Mouse (Mus musculus) midbrain, embryonic 14.5 days (tissue): Measurements from ENCODE around the gene Rnf7. TPM values are rescaled to one million over a fixed set of nuclear protein-coding genes. Genes with fewer than 3 reads are reported as not detected.
"Not testable (repeated sequence)": the region's sequence is repeated elsewhere in the genome, so short reads cannot be mapped to it uniquely, and the experiment has no call there.

Source experiments
- ATAC-seq: fragments of 200-750 bp; cut with Nextera tagmentation; 2 replicates; pipeline ENCODE4 v1.8.0; 2017; ENCODE audit warnings: moderate number of reproducible peaks, moderate library complexity; ENCODE audit not compliant: low FRiP score, low TSS enrichment
- DNase-seq: peaks from one replicate; pipeline ENCODE4 v3.0.0-alpha.2; 2015
- H3K27ac ChIP-seq: fragments of 300-500 bp; sonication (generic); replicated peaks from 2 replicates; pipeline ENCODE4 v1.5.1; 2014; ENCODE audit warnings: mild to moderate bottlenecking, low read depth, low read length, moderate library complexity
- H3K27me3 ChIP-seq: fragments of 300-500 bp; sonication (generic); 2 replicates; pipeline ENCODE4 v1.6.1; 2014; ENCODE audit warnings: low read length, control low read depth, mixed read lengths; ENCODE audit not compliant: control insufficient read depth, insufficient read depth
- H3K36me3 ChIP-seq: fragments of 300-500 bp; sonication (generic); 2 replicates; pipeline ENCODE4 v1.6.1; 2014; ENCODE audit warnings: low read length, control low read depth; ENCODE audit not compliant: control insufficient read depth, insufficient read depth
- H3K4me1 ChIP-seq: fragments of 300-500 bp; sonication (generic); 2 replicates; pipeline ENCODE4 v1.6.1; 2014; ENCODE audit warnings: mild to moderate bottlenecking, antibody characterized with exemption, low read length, control low read depth; ENCODE audit not compliant: control insufficient read depth, insufficient read depth
- H3K4me2 ChIP-seq: fragments of 300-500 bp; sonication (generic); 2 replicates; pipeline ENCODE4 v1.6.1; 2014; ENCODE audit warnings: mild to moderate bottlenecking, low read length, moderate library complexity
- H3K4me3 ChIP-seq: fragments of 300-500 bp; sonication (generic); replicated peaks from 2 replicates; pipeline ENCODE4 v1.5.1; 2014; ENCODE audit warnings: low read depth, low read length
- H3K9ac ChIP-seq: fragments of 300-500 bp; sonication (generic); replicated peaks from 2 replicates; pipeline ENCODE4 v1.6.1; 2014; ENCODE audit warnings: mild to moderate bottlenecking, low read length, moderate library complexity
- H3K9me3 ChIP-seq: fragments of 300-500 bp; sonication (generic); 2 replicates; pipeline ENCODE4 v1.6.1; 2016; ENCODE audit warnings: low read length, control low read depth, mixed read lengths; ENCODE audit not compliant: control insufficient read depth
- WGBS: fragments of 180-500 bp; shearing (Covaris S2); extraction: QIAGEN DNeasy Blood & Tissue Kit; methylation state at CpG from one replicate; pipeline ENCODE4 v1.1.7; 2014; 5-methylcytosine and 5-hydroxymethylcytosine counted together
- polyA plus RNA-seq: library from polyadenylated mRNA; unstranded; fragments of >200 nt; fragmentation: Nextera tagmentation; extraction: Ambion mirVana; gene quantifications from 2 replicates; pipeline ENCODE4 v1.2.1, GENCODE M21; 2014

Rnf7 gene
- polyA plus RNA-seq, 1 experiment from 2014 or later = 263 TPM

GRCm38 (mm10) chr9:96506011-96506498, 27.6 kb upstream of the Rnf7 start:
- peak overlapping the region; percentile 46 for H3K4me2 ChIP-seq
- H3K27ac ChIP-seq = peak overlapping the region; percentile 47
- no peaks in the 10 kb centered on the region for H3K36me3 ChIP-seq
- no peak overlapping the region; the same call in 1 of the 2 replicates for H3K9ac ChIP-seq
- no peaks in the 10 kb centered on the region for H3K9me3 ChIP-seq
- H3K4me1 ChIP-seq = peaks cover 7% of the 10 kb centered on the region; the same call in 1 of the 2 replicates
- H3K4me3 ChIP-seq = no peak overlapping the region; the same call in 1 of the 2 replicates
- H3K27me3 ChIP-seq = no peaks in the 10 kb centered on the region
- ATAC-seq (peak; percentile 82), DNase-seq (peak; percentile 90)
- WGBS = 6% methylated on average over 10 of the region's 10 CpGs

- ATAC-seq (no peak), DNase-seq (no peak)
- H3K36me3 ChIP-seq = no peaks in the 10 kb centered on the region
- WGBS = 89% methylated on average over 4 of the region's 4 CpGs
- peaks cover 7% of the 10 kb centered on the region; the same call in 1 of the 2 replicates for H3K4me1 ChIP-seq
- no peaks in the 10 kb centered on the region for H3K9me3 ChIP-seq
- H3K27me3 ChIP-seq = no peaks in the 10 kb centered on the region
- H3K4me2 ChIP-seq = no peak overlapping the region
- H3K4me3 ChIP-seq = no peak overlapping the region
- H3K27ac ChIP-seq = no peak overlapping the region
- H3K9ac ChIP-seq = no peak overlapping the region
Measured at GRCm38 (mm10) chr9:96505156-96505555, 26.7 kb upstream of the Rnf7 start.

GRCm38 (mm10) chr9:96504116-96504895, 25.8 kb upstream of the Rnf7 start:
- H3K27ac ChIP-seq = no peak overlapping the region
- no peaks in the 10 kb centered on the region for H3K27me3 ChIP-seq
- H3K9ac ChIP-seq = no peak overlapping the region
- no peaks in the 10 kb centered on the region for H3K9me3 ChIP-seq
- H3K36me3 ChIP-seq = no peaks in the 10 kb centered on the region
- no peak for ATAC-seq
- WGBS = 85% methylated on average over 17 of the region's 17 CpGs
- no peak for DNase-seq
- H3K4me1 ChIP-seq = peaks cover 7% of the 10 kb centered on the region; the same call in 1 of the 2 replicates
- no peak overlapping the region for H3K4me2 ChIP-seq
- no peak overlapping the region for H3K4me3 ChIP-seq

GRCm38 (mm10) chr9:96502856-96503610, 24.6 kb upstream of the Rnf7 start:
- Histone ChIP-seq H3K27me3 (no peaks in the 10 kb centered on the region), H3K4me2 (no peak overlapping the region), H3K36me3 (no peaks in the 10 kb centered on the region), H3K4me3 (no peak overlapping the region), H3K9ac (no peak overlapping the region), H3K27ac (no peak overlapping the region), H3K4me1 (peaks cover 7% of the 10 kb centered on the region; the same call in 1 of the 2 replicates), H3K9me3 (no peaks in the 10 kb centered on the region)
- DNase-seq = no peak
- WGBS = 85% methylated on average over 6 of the region's 6 CpGs
- no peak for ATAC-seq

GRCm38 (mm10) chr9:96501217-96501616, 22.7 kb upstream of the Rnf7 start:
- peaks cover 6% of the 10 kb centered on the region; the same call in 1 of the 2 replicates for H3K4me1 ChIP-seq
- no peak for DNase-seq
- H3K9me3 ChIP-seq = no peaks in the 10 kb centered on the region
- H3K4me2 ChIP-seq = no peak overlapping the region
- no peak for ATAC-seq
- no peaks in the 10 kb centered on the region for H3K36me3 ChIP-seq
- no peak overlapping the region for H3K27ac ChIP-seq
- no peak overlapping the region for H3K9ac ChIP-seq
- H3K4me3 ChIP-seq = no peak overlapping the region
- H3K27me3 ChIP-seq = no peaks in the 10 kb centered on the region
- 82% methylated on average over 7 of the region's 7 CpGs for WGBS

GRCm38 (mm10) chr9:96493212-96493611, 14.7 kb upstream of the Rnf7 start:
- H3K9ac ChIP-seq = no peak overlapping the region
- H3K36me3 ChIP-seq = no peaks in the 10 kb centered on the region
- no peak overlapping the region for H3K27ac ChIP-seq
- H3K27me3 ChIP-seq = no peaks in the 10 kb centered on the region
- no peaks in the 10 kb centered on the region for H3K4me1 ChIP-seq
- no peak overlapping the region for H3K4me3 ChIP-seq
- H3K4me2 ChIP-seq = no peak overlapping the region
- no peaks in the 10 kb centered on the region for H3K9me3 ChIP-seq
- 44% methylated on average over 3 of the region's 3 CpGs for WGBS
- DNase-seq (no peak), ATAC-seq (no peak)

GRCm38 (mm10) chr9:96491810-96492209, 13.3 kb upstream of the Rnf7 start:
- Histone ChIP-seq H3K4me2 (no peak overlapping the region), H3K4me3 (no peak overlapping the region), H3K9me3 (no peaks in the 10 kb centered on the region), H3K36me3 (no peaks in the 10 kb centered on the region), H3K4me1 (no peaks in the 10 kb centered on the region), H3K27me3 (no peaks in the 10 kb centered on the region), H3K27ac (no peak overlapping the region), H3K9ac (no peak overlapping the region)
- DNase-seq = peak; percentile 75
- ATAC-seq = no peak
- WGBS = 36% methylated on average over 12 of the region's 12 CpGs

GRCm38 (mm10) chr9:96487869-96488268, 9.4 kb upstream of the Rnf7 start:
- 91% methylated on average over 5 of the region's 5 CpGs for WGBS
- H3K4me1 ChIP-seq, H3K27ac ChIP-seq, H3K9ac ChIP-seq, H3K4me2 ChIP-seq, H3K27me3 ChIP-seq, ATAC-seq, DNase-seq, H3K36me3 ChIP-seq, H3K4me3 ChIP-seq, H3K9me3 ChIP-seq: not testable (repeated sequence)
